Mouse (Mus musculus) myocyte (in vitro differentiated cells): ENCODE data around the gene Padi6.

Experiments
- CEBPB ChIP-seq: IDR thresholded peaks from 2 replicates; pipeline ENCODE4 v1.6.1; 2011; ENCODE audit warnings: mild to moderate bottlenecking, moderate library complexity; ENCODE audit not compliant: poor library complexity, insufficient read depth, severe bottlenecking
- POLR2A ChIP-seq: IDR thresholded peaks from one replicate; pipeline ENCODE4 v1.6.1; 2011; ENCODE audit warnings: low read depth, mild to moderate bottlenecking, control low read depth, moderate library complexity; ENCODE audit not compliant: insufficient read length
- REST ChIP-seq: IDR thresholded peaks from one replicate; pipeline ENCODE4 v1.6.1; 2011; ENCODE audit warnings: mild to moderate bottlenecking, control low read depth, moderate library complexity; ENCODE audit not compliant: insufficient read depth, insufficient read length
- USF1 ChIP-seq: IDR thresholded peaks from one replicate; pipeline ENCODE4 v1.6.1; 2011; ENCODE audit warnings: low read depth, mild to moderate bottlenecking, control low read depth, moderate library complexity

DNA sequence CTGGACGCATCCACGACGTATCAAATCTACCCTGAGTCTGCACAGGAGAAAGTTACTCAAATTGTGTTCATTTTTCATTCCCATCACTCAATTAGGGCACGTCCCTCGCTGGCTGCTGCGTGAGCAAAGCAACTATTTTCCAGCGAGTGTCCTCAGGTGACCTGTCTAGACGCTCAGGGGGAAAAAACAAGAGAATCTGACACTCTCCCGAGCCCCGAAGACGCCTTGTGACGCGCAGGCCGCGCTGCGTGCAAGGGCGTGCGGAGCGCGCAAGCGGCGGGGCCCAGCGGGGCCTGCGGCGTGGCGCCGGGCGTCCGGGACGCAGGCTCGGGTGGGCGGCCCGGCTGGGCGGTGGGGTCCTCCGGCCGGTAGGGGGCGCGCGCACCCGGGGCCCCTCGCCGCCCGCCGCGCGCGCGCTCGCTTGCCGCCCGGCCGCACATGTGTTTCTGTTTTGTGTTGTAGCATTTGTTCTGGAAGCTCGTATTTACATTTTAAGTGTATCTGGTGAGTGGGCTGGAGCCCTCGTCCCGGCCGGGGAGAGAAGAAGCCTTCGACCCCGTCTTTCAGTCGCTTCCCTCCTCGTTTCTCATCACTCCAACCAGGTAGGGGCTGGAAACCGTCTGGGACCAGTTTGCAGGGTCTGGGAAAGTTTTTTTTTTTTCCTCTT is 41.3 kb downstream of the Padi6 start:
- TF ChIP-seq POLR2A (peak; percentile 71), CEBPB (no peak), REST (no peak), USF1 (no peak)
